ENCODE assay signal across 10 mouse cellular contexts in genomic region chr2:146646237-146646972, GRCm38 (mm10).
A peak's percentile ranks its signal among the peaks of the same experiment; 100 is the strongest.
DNase-seq lines count a peak whose midpoint lies in the region; ATAC-seq and TF ChIP-seq lines count a peak whose summit lies in the region.
"Had no signal": no experiment of that assay in that cellular context is flagged by ENCODE, and none has a peak within 500 bp of the region (broad histone marks: within the 10 kb centered on the region; RNA-seq: fewer than 3 reads in every experiment).

No protein-coding gene starts in this region.

- no peaks in the 10 kb centered on the region; the same call in 1 of the 2 replicates for H3K27me3 ChIP-seq in hindbrain, embryonic 16.5 days (replicated peaks; ENCODE audit: control insufficient read depth, insufficient read depth, low read length)
- peaks cover 12% of the 10 kb centered on the region for H3K27me3 ChIP-seq in midbrain, embryonic 13.5 days
- H3K27me3 ChIP-seq in cerebellum, adult 2 months (ENCODE audit: control insufficient read depth, insufficient read depth, low read length) = no peaks in the 10 kb centered on the region
- H3K27me3 ChIP-seq: liver, embryonic 15.5 days had no signal

- H3K4me3 ChIP-seq in hindbrain, embryonic 16.5 days (ENCODE audit: low read length) = no peak overlapping the region
- H3K4me3 ChIP-seq in midbrain, embryonic 13.5 days (replicated peaks) = no peak overlapping the region
- no peak overlapping the region for H3K4me3 ChIP-seq in cerebellum, adult 2 months (replicated peaks; ENCODE audit: insufficient read depth, low read depth, low read length)
- H3K4me3 ChIP-seq: liver, embryonic 15.5 days had no signal

- H3K27ac ChIP-seq in hindbrain, embryonic 16.5 days (ENCODE audit: low read depth, low read length) = no peak overlapping the region
- H3K27ac ChIP-seq in midbrain, embryonic 13.5 days = peak overlapping the region; percentile 45
- no peak overlapping the region for H3K27ac ChIP-seq in cerebellum, adult 2 months (ENCODE audit: insufficient read depth, low read length)
- H3K27ac ChIP-seq: liver, embryonic 15.5 days had no signal

- WGBS in hindbrain, embryonic 16.5 days = 15% methylated on average over 16 of the region's 16 CpGs
- WGBS in midbrain, embryonic 13.5 days = 19% methylated on average over 16 of the region's 16 CpGs
- WGBS in cerebellum, adult 2 months = 17% methylated on average over 16 of the region's 16 CpGs

- ATAC-seq in hindbrain, embryonic 16.5 days = peak; percentile 90
- peak; percentile 79 for ATAC-seq in midbrain, embryonic 13.5 days
- no peak for ATAC-seq in granulocyte monocyte progenitor cell, adult 5-6 weeks (replicated peaks; ENCODE audit: poor library complexity, severe bottlenecking)

- TF ChIP-seq CTCF in brain, embryonic 14.5 days (IDR thresholded peaks at IDR 0.05; ENCODE audit: borderline replicate concordance, extremely low read depth, insufficient read depth, insufficient read length) = no peak
- TF ChIP-seq CTCF in cerebellum, adult 2 months (IDR thresholded peaks at IDR 0.05; ENCODE audit: borderline replicate concordance, insufficient read depth, low read depth, low read length) = no peak

- no peak overlapping the region for H3K9ac ChIP-seq in hindbrain, embryonic 16.5 days (ENCODE audit: low read depth, low read length)
- no peak overlapping the region for H3K9ac ChIP-seq in midbrain, embryonic 13.5 days (replicated peaks)
- H3K9ac ChIP-seq: liver, embryonic 15.5 days had no signal

- H3K9me3 ChIP-seq in hindbrain, embryonic 16.5 days (ENCODE audit: control insufficient read depth, low read length) = no peaks in the 10 kb centered on the region
- no peaks in the 10 kb centered on the region for H3K9me3 ChIP-seq in midbrain, embryonic 13.5 days
- H3K9me3 ChIP-seq: liver, embryonic 15.5 days had no signal

- peaks cover 5% of the 10 kb centered on the region for H3K4me1 ChIP-seq in hindbrain, embryonic 16.5 days (ENCODE audit: control insufficient read depth, insufficient read depth, low read depth, low read length)
- peaks cover 8% of the 10 kb centered on the region for H3K4me1 ChIP-seq in midbrain, embryonic 13.5 days (replicated peaks)
- H3K4me1 ChIP-seq in cerebellum, adult 2 months (ENCODE audit: control insufficient read depth, insufficient read depth, low read length) = no peaks in the 10 kb centered on the region
- H3K4me1 ChIP-seq: liver, embryonic 15.5 days had no signal

- peak overlapping the region; percentile 50 for H3K4me2 ChIP-seq in hindbrain, embryonic 16.5 days (ENCODE audit: low read length)
- peak overlapping the region; percentile 31 for H3K4me2 ChIP-seq in midbrain, embryonic 13.5 days (replicated peaks)
- H3K4me2 ChIP-seq: liver, embryonic 15.5 days had no signal

- H3K36me3 ChIP-seq in hindbrain, embryonic 16.5 days (ENCODE audit: control insufficient read depth, insufficient read depth, low read length) = no peaks in the 10 kb centered on the region
- no peaks in the 10 kb centered on the region for H3K36me3 ChIP-seq in midbrain, embryonic 13.5 days
- H3K36me3 ChIP-seq: liver, embryonic 15.5 days had no signal

- no peak for TF ChIP-seq POLR2A in brain, embryonic 14.5 days (IDR thresholded peaks at IDR 0.05; ENCODE audit: borderline replicate concordance, extremely low read depth, insufficient read depth, insufficient read length, poor library complexity, severe bottlenecking)
- no peak for TF ChIP-seq POLR2A in cerebellum, adult 2 months (IDR thresholded peaks at IDR 0.05; ENCODE audit: borderline replicate concordance, insufficient read depth, low read length)

- DNase-seq in brain, embryonic 14.5 days (ENCODE audit: low read depth) = peak; percentile 90
- peak; percentile 30 for DNase-seq in embryo, embryonic 11 days
- DNase-seq in spleen, adult 12 weeks (ENCODE audit: low spot score) = no peak
- DNase-seq in cerebellum, adult 2 months = no peak
- DNase-seq: gastrocnemius, postnatal 14 days; heart, postnatal 10 days had no signal

Comparison
In these comparisons a context has a peak if more than half of its experiments do, and no peak if none do; other contexts are left out.
1. DNase-seq: peak in brain, embryonic 14.5 days (single experiment) and embryo, embryonic 11 days (single experiment); none in spleen, adult 12 weeks (single experiment) and cerebellum, adult 2 months (0 of 2).